Mouse (Mus musculus): ENCODE data around the gene Cerk. TPM values are rescaled to one million over a fixed set of nuclear protein-coding genes. Genes with fewer than 3 reads are reported as not detected.
"Not testable (repeated sequence)": the region's sequence is repeated elsewhere in the genome, so short reads cannot be mapped to it uniquely, and the experiment has no call there.

The Cerk gene
- polyA plus RNA-seq, 1 experiment from 2014 or later = 6.1 TPM

DNA sequence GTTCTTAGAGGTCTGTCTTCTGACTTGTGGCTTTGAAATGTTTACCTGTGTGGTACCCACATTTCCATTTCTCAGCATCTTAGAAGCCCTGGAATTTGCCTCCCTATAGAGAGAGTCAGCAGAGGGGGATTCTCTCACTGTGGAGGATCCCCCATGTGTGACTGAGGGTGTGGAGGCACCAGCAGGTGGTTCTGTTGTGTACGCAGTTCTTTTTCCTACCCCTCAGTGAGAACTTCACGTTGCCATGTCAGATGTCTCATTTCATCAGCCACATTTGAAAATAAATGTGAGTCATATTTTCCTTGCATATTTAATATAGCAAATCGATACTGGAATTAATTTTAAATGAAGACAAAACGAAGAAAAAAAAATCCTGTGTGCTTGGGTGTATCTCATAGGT, 35.4 kb upstream of the Cerk start:
- no peaks in the 10 kb centered on the region for H3K36me3 ChIP-seq (replicated peaks; ENCODE audit: insufficient read depth, low read length)
- no peak overlapping the region for H3K9ac ChIP-seq (replicated peaks)
- no peak overlapping the region for H3K4me3 ChIP-seq (ENCODE audit: low read depth, low read length)
- H3K9me3 ChIP-seq (ENCODE audit: low read length) = no peaks in the 10 kb centered on the region
- no peaks in the 10 kb centered on the region for H3K4me1 ChIP-seq (ENCODE audit: insufficient read depth)
- ATAC-seq = no peak
- no peak overlapping the region for H3K27ac ChIP-seq (ENCODE audit: low read depth)
- TF ChIP-seq EP300 (IDR thresholded peaks at IDR 0.05; ENCODE audit: low read depth) = no peak
- H3K4me2 ChIP-seq (ENCODE audit: low read depth, low read length) = no peak overlapping the region
- WGBS (ENCODE audit: insufficient replicate concordance) = 84% methylated on average over 4 of the region's 4 CpGs
- no peaks in the 10 kb centered on the region for H3K27me3 ChIP-seq (ENCODE audit: insufficient read depth, low read length)
- no peak for DNase-seq

GRCm38 (mm10) chr15:86220715-86221114, 34.8 kb upstream of the Cerk start:
- no peaks in the 10 kb centered on the region for H3K36me3 ChIP-seq (replicated peaks; ENCODE audit: insufficient read depth, low read length)
- no peaks in the 10 kb centered on the region for H3K9me3 ChIP-seq (ENCODE audit: low read length)
- no peak for ATAC-seq
- no peak for DNase-seq
- H3K4me3 ChIP-seq (ENCODE audit: low read depth, low read length) = no peak overlapping the region
- H3K4me1 ChIP-seq (ENCODE audit: insufficient read depth) = no peaks in the 10 kb centered on the region
- H3K27ac ChIP-seq (ENCODE audit: low read depth) = peak overlapping the region; percentile 77
- H3K4me2 ChIP-seq (ENCODE audit: low read depth, low read length) = no peak overlapping the region
- H3K9ac ChIP-seq (replicated peaks) = no peak overlapping the region
- no peak for TF ChIP-seq CTCF (IDR thresholded peaks at IDR 0.05; ENCODE audit: low read depth)
- no peak for TF ChIP-seq EP300 (IDR thresholded peaks at IDR 0.05; ENCODE audit: low read depth)
- no peaks in the 10 kb centered on the region for H3K27me3 ChIP-seq (ENCODE audit: insufficient read depth, low read length)
- 67% methylated on average over 4 of the region's 4 CpGs for WGBS (ENCODE audit: insufficient replicate concordance)

- WGBS (ENCODE audit: insufficient replicate concordance) = 58% methylated on average over 5 of the region's 5 CpGs
- H3K9ac ChIP-seq (replicated peaks) = no peak overlapping the region
- H3K9me3 ChIP-seq (ENCODE audit: low read length) = no peaks in the 10 kb centered on the region
- H3K27me3 ChIP-seq (ENCODE audit: insufficient read depth, low read length) = no peaks in the 10 kb centered on the region
- TF ChIP-seq CTCF (IDR thresholded peaks at IDR 0.05; ENCODE audit: low read depth) = no peak
- TF ChIP-seq EP300 (IDR thresholded peaks at IDR 0.05; ENCODE audit: low read depth) = no peak
- ATAC-seq (no peak; the same call in 1 of the 2 replicates), DNase-seq (no peak)
- H3K4me2 ChIP-seq (ENCODE audit: low read depth, low read length) = no peak overlapping the region
- H3K4me3 ChIP-seq (ENCODE audit: low read depth, low read length) = no peak overlapping the region
- no peaks in the 10 kb centered on the region for H3K36me3 ChIP-seq (replicated peaks; ENCODE audit: insufficient read depth, low read length)
- no peaks in the 10 kb centered on the region; the same call in 1 of the 2 replicates for H3K4me1 ChIP-seq (ENCODE audit: insufficient read depth)
- H3K27ac ChIP-seq (ENCODE audit: low read depth) = peak overlapping the region; percentile 77
Observed at GRCm38 (mm10) chr15:86220229-86220630, 34.3 kb upstream of the Cerk start.

- no peaks in the 10 kb centered on the region for H3K27me3 ChIP-seq (ENCODE audit: insufficient read depth, low read length)
- H3K9ac ChIP-seq (replicated peaks) = no peak overlapping the region
- no peak overlapping the region for H3K4me3 ChIP-seq (ENCODE audit: low read depth, low read length)
- DNase-seq (no peak), ATAC-seq (peak; percentile 41)
- peaks cover 4% of the 10 kb centered on the region for H3K4me1 ChIP-seq (ENCODE audit: insufficient read depth)
- no peaks in the 10 kb centered on the region for H3K36me3 ChIP-seq (replicated peaks; ENCODE audit: insufficient read depth, low read length)
- no peak for TF ChIP-seq CTCF (IDR thresholded peaks at IDR 0.05; ENCODE audit: low read depth)
- TF ChIP-seq EP300 (IDR thresholded peaks at IDR 0.05; ENCODE audit: low read depth) = no peak
- H3K27ac ChIP-seq (ENCODE audit: low read depth) = peak overlapping the region; percentile 77
- 68% methylated on average over 7 of the region's 7 CpGs for WGBS (ENCODE audit: insufficient replicate concordance)
- no peaks in the 10 kb centered on the region for H3K9me3 ChIP-seq (ENCODE audit: low read length)
- H3K4me2 ChIP-seq (ENCODE audit: low read depth, low read length) = no peak overlapping the region
Observed at GRCm38 (mm10) chr15:86219534-86220228, 33.7 kb upstream of the Cerk start.

DNA sequence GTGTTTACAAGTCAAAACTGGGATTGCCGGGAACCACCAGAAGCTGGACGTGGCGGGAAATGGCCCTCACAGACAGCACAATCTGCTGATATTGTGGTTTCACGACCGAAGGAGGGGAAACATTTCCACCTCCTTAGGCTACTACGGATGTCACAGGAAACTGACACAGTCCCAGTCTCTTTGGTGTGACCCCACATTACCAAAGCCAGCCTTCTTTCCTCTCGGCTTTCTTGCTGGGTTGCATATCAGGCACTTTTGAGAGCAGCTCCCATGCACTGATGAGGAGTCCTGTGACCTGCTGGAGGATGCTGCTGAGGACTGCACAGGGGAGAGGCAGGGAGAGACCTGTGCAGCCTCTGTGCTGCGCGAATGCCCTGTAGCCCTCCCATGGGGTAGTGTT, 30.7 kb upstream of the Cerk start:
- H3K27me3 ChIP-seq (ENCODE audit: insufficient read depth, low read length); ATAC-seq; H3K9me3 ChIP-seq (ENCODE audit: low read length); H3K4me3 ChIP-seq (ENCODE audit: low read depth, low read length); H3K9ac ChIP-seq (replicated peaks); H3K4me2 ChIP-seq (ENCODE audit: low read depth, low read length); H3K36me3 ChIP-seq (replicated peaks; ENCODE audit: insufficient read depth, low read length); DNase-seq: not testable (repeated sequence)
- TF ChIP-seq EP300 (IDR thresholded peaks at IDR 0.05; ENCODE audit: low read depth) = peak; percentile 31; the same call in 1 of the 2 replicates
- Histone ChIP-seq H3K4me1 (ENCODE audit: insufficient read depth) (peaks cover 13% of the 10 kb centered on the region), H3K27ac (ENCODE audit: low read depth) (0 out of 2 replicates have a peak overlapping the region, but pooled peaks have one; percentile 30)
- WGBS (ENCODE audit: insufficient replicate concordance) = 59% methylated on average over 9 of the region's 9 CpGs

DNA sequence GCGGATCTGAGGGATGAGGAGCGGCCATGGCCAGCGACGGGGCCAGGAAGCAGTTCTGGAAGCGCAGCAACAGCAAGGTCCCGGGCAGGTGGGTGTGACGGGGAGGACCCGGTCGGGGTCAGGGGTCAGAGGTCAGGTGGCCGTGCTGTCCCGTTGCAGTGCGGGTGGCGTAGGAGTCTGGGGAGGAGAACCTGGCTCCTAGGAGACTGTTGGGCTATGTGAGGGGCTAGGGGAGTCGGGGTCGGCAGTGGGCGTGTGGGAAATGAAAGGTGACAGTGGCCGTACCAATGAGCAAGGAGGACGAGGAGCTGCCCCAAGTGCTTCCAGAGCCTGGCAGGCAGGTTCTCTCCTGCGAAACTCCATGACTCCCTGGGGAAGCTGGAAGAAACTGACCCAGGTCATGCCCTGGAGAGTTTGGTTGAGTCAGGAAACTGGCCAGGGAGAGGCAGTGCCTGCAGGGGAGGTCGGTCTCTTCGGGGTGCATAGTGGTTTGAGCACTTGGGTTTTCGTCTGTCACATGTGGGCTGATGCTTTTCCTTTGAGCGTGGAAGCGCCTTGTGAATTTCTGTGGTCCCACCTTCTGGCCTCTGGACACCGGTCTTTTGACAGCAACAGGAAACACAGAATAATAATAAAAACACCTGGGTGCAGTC, 28.7 kb upstream of the Cerk start:
- peak overlapping the region; percentile 92 for H3K4me3 ChIP-seq (ENCODE audit: low read depth, low read length)
- TF ChIP-seq CTCF (IDR thresholded peaks at IDR 0.05; ENCODE audit: low read depth) = no peak
- no peak for TF ChIP-seq EP300 (IDR thresholded peaks at IDR 0.05; ENCODE audit: low read depth)
- peak overlapping the region; percentile 91 for H3K4me2 ChIP-seq (ENCODE audit: low read depth, low read length)
- H3K4me1 ChIP-seq (ENCODE audit: insufficient read depth) = peaks cover 13% of the 10 kb centered on the region
- H3K36me3 ChIP-seq (replicated peaks; ENCODE audit: insufficient read depth, low read length) = no peaks in the 10 kb centered on the region
- DNase-seq (no peak), ATAC-seq (peak; percentile 68)
- H3K27ac ChIP-seq (ENCODE audit: low read depth) = peak overlapping the region; percentile 97
- 5% methylated on average over 25 of the region's 25 CpGs for WGBS (ENCODE audit: insufficient replicate concordance)
- no peaks in the 10 kb centered on the region for H3K9me3 ChIP-seq (ENCODE audit: low read length)
- peak overlapping the region; percentile 92 for H3K9ac ChIP-seq (replicated peaks)
- no peaks in the 10 kb centered on the region for H3K27me3 ChIP-seq (ENCODE audit: insufficient read depth, low read length)

All from liver, postnatal 0 days (tissue).